Mouse (Mus musculus) myocyte (in vitro differentiated cells): ENCODE results near the gene Spop.

Source experiments
- E2F4 ChIP-seq: IDR thresholded peaks from one replicate; pipeline ENCODE4 v1.6.1; 2011; ENCODE audit warnings: mild to moderate bottlenecking, control low read depth, moderate library complexity; ENCODE audit not compliant: insufficient read depth
- MAX ChIP-seq: IDR thresholded peaks from one replicate; pipeline ENCODE4 v1.6.1; 2011; ENCODE audit warnings: low read depth, mild to moderate bottlenecking, control low read depth
- POLR2A ChIP-seq: IDR thresholded peaks from one replicate; pipeline ENCODE4 v1.6.1; 2011; ENCODE audit warnings: low read depth, mild to moderate bottlenecking, control low read depth, moderate library complexity; ENCODE audit not compliant: insufficient read length
- REST ChIP-seq: IDR thresholded peaks from one replicate; pipeline ENCODE4 v1.6.1; 2011; ENCODE audit warnings: mild to moderate bottlenecking, control low read depth, moderate library complexity; ENCODE audit not compliant: insufficient read depth, insufficient read length
- SRF ChIP-seq: IDR thresholded peaks from one replicate; pipeline ENCODE4 v1.6.1; 2011; ENCODE audit warnings: low read depth; ENCODE audit not compliant: control insufficient read depth, insufficient read length
- TCF12 ChIP-seq: IDR thresholded peaks from one replicate; pipeline ENCODE4 v1.6.1; 2011; ENCODE audit warnings: mild to moderate bottlenecking, control low read depth; ENCODE audit not compliant: poor library complexity, insufficient read depth, severe bottlenecking
- TCF3 ChIP-seq: IDR thresholded peaks from one replicate; pipeline ENCODE4 v1.6.1; 2011; ENCODE audit warnings: low read depth, control low read depth; ENCODE audit not compliant: insufficient read length

DNA sequence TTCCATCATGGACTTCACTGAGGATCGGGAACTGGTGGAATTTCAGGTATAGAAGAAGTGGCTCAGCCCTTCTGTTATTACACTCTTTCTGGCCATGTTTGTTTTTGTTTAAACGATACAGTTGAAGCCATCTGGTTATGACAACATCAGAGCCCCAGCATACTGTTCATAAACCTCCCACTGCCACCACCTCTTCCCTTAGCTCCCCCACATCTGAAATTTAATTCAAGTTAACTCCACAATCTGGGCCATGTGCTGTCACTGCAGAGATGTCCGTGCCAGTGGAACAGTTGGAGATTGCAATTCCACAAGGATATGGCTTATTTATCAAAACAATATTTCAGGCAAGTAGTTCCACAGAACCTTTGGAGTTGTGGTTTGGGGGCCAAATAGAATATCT lies 80.5 kb downstream of the Spop start:
- TF ChIP-seq POLR2A, result no peak
- TF ChIP-seq SRF, result no peak
- TF ChIP-seq TCF3, result no peak
- TF ChIP-seq E2F4, result no peak
- TF ChIP-seq TCF12, result no peak
- no peak for TF ChIP-seq REST
- no peak for TF ChIP-seq MAX
